Mouse (Mus musculus) limb, embryonic 15.5 days (tissue): ENCODE measurements around the gene Tmem108. TPM values are rescaled to one million over a fixed set of nuclear protein-coding genes. Genes with fewer than 3 reads are reported as not detected.

Source experiments
- ATAC-seq: fragments of 200-750 bp; cut with Nextera tagmentation; 2 replicates; pipeline ENCODE4 v1.8.0; 2017; ENCODE audit warnings: low read depth, moderate TSS enrichment; ENCODE audit not compliant: insufficient number of reproducible peaks, low FRiP score, low TSS enrichment
- H3K27ac ChIP-seq: fragments of 300-500 bp; sonication (generic); 2 replicates; pipeline ENCODE4 v1.5.1; 2015; ENCODE audit warnings: moderate library complexity, mild to moderate bottlenecking, inconsistent platforms
- H3K27me3 ChIP-seq: fragments of 300-500 bp; sonication (generic); 2 replicates; pipeline ENCODE4 v1.6.1; 2015; ENCODE audit warnings: inconsistent platforms
- H3K36me3 ChIP-seq: fragments of 300-500 bp; sonication (generic); 2 replicates; pipeline ENCODE4 v1.6.1; 2015; ENCODE audit warnings: inconsistent platforms
- H3K4me1 ChIP-seq: fragments of 300-500 bp; sonication (generic); 2 replicates; pipeline ENCODE4 v1.6.1; 2015; ENCODE audit warnings: inconsistent platforms
- H3K4me2 ChIP-seq: fragments of 300-500 bp; sonication (generic); 2 replicates; pipeline ENCODE4 v1.6.1; 2015; ENCODE audit warnings: mild to moderate bottlenecking, inconsistent platforms
- H3K4me3 ChIP-seq: fragments of 300-500 bp; sonication (generic); 2 replicates; pipeline ENCODE4 v1.5.1; 2015; ENCODE audit warnings: mild to moderate bottlenecking, inconsistent platforms
- H3K9ac ChIP-seq: fragments of 300-500 bp; sonication (generic); 2 replicates; pipeline ENCODE4 v1.6.1; 2015; ENCODE audit warnings: inconsistent platforms
- H3K9me3 ChIP-seq: fragments of 300-500 bp; sonication (generic); 2 replicates; pipeline ENCODE4 v1.6.1; 2016; ENCODE audit warnings: inconsistent platforms
- WGBS: fragments of 180-500 bp; shearing (Covaris S2); methylation state at CpG from one replicate; pipeline ENCODE4 v1.1.7; 2015; 5-methylcytosine and 5-hydroxymethylcytosine counted together
- polyA plus RNA-seq: library from polyadenylated mRNA; unstranded; fragments of >200 nt; fragmentation: Nextera tagmentation; extraction: Ambion mirVana; gene quantifications from 2 replicates; pipeline ENCODE4 v1.2.1, GENCODE M21; 2015

Gene Tmem108
- polyA plus RNA-seq, 1 experiment from 2014 or later: 6.4 TPM

GRCm38 (mm10) chr9:103523008-103523407, 238.6 kb downstream of the Tmem108 start:
- ATAC-seq: no peak

GRCm38 (mm10) chr9:103513884-103514283, 247.8 kb downstream of the Tmem108 start:
- H3K4me1 ChIP-seq: no peaks in the 10 kb centered on the region
- 69% methylated on average over 2 of the region's 2 CpGs for WGBS

More at GRCm38 (mm10) chr9:103523008-103523407, 238.6 kb downstream of the Tmem108 start:
- 11% methylated on average over 5 of the region's 6 CpGs for WGBS
- H3K36me3 ChIP-seq: no peaks in the 10 kb centered on the region
- H3K9me3 ChIP-seq: no peaks in the 10 kb centered on the region
- H3K4me1 ChIP-seq: peaks cover 17% of the 10 kb centered on the region
- H3K27ac ChIP-seq: no peak overlapping the region
- H3K4me3 ChIP-seq: no peak overlapping the region
- no peaks in the 10 kb centered on the region for H3K27me3 ChIP-seq
- no peak overlapping the region for H3K4me2 ChIP-seq
- no peak overlapping the region for H3K9ac ChIP-seq

GRCm38 (mm10) chr9:103512257-103512656, 249.4 kb downstream of the Tmem108 start:
- no peaks in the 10 kb centered on the region for H3K36me3 ChIP-seq
- no peaks in the 10 kb centered on the region for H3K4me1 ChIP-seq
- H3K27ac ChIP-seq: no peak overlapping the region
- no peak overlapping the region for H3K9ac ChIP-seq
- no peak for ATAC-seq
- no peak overlapping the region for H3K4me3 ChIP-seq
- H3K27me3 ChIP-seq: no peaks in the 10 kb centered on the region
- no peak overlapping the region for H3K4me2 ChIP-seq
- WGBS: 83% methylated on average over 6 of the region's 6 CpGs
- H3K9me3 ChIP-seq: no peaks in the 10 kb centered on the region

More at GRCm38 (mm10) chr9:103513884-103514283, 247.8 kb downstream of the Tmem108 start:
- Histone ChIP-seq H3K27ac (no peak overlapping the region), H3K9ac (no peak overlapping the region), H3K27me3 (no peaks in the 10 kb centered on the region), H3K36me3 (no peaks in the 10 kb centered on the region), H3K9me3 (no peaks in the 10 kb centered on the region), H3K4me2 (no peak overlapping the region), H3K4me3 (no peak overlapping the region)
- no peak for ATAC-seq

GRCm38 (mm10) chr9:103506968-103507584, 254.6 kb downstream of the Tmem108 start:
- no peaks in the 10 kb centered on the region for H3K9me3 ChIP-seq
- 49% methylated on average over 7 of the region's 7 CpGs for WGBS
- H3K4me1 ChIP-seq: peaks cover 12% of the 10 kb centered on the region
- H3K36me3 ChIP-seq: no peaks in the 10 kb centered on the region
- H3K4me2 ChIP-seq: no peak overlapping the region
- no peaks in the 10 kb centered on the region for H3K27me3 ChIP-seq
- H3K4me3 ChIP-seq: no peak overlapping the region
- no peak overlapping the region for H3K27ac ChIP-seq
- no peak overlapping the region for H3K9ac ChIP-seq
- no peak for ATAC-seq

GRCm38 (mm10) chr9:103505067-103505466, 256.6 kb downstream of the Tmem108 start:
- no peaks in the 10 kb centered on the region for H3K36me3 ChIP-seq
- H3K4me2 ChIP-seq: no peak overlapping the region
- no peak overlapping the region for H3K9ac ChIP-seq
- no peaks in the 10 kb centered on the region for H3K9me3 ChIP-seq
- H3K27ac ChIP-seq: no peak overlapping the region
- no peaks in the 10 kb centered on the region; the same call in 1 of the 2 replicates for H3K27me3 ChIP-seq
- peaks cover 18% of the 10 kb centered on the region for H3K4me1 ChIP-seq
- no peak for ATAC-seq
- WGBS: 82% methylated on average over 5 of the region's 5 CpGs
- no peak overlapping the region for H3K4me3 ChIP-seq

GRCm38 (mm10) chr9:103504646-103505045, 257.0 kb downstream of the Tmem108 start:
- Histone ChIP-seq H3K4me2 (no peak overlapping the region), H3K9me3 (no peaks in the 10 kb centered on the region), H3K4me3 (no peak overlapping the region), H3K9ac (no peak overlapping the region), H3K4me1 (peaks cover 18% of the 10 kb centered on the region), H3K36me3 (no peaks in the 10 kb centered on the region), H3K27ac (no peak overlapping the region), H3K27me3 (no peaks in the 10 kb centered on the region; the same call in 1 of the 2 replicates)
- WGBS: 83% methylated on average over 1 of the region's 1 CpGs
- ATAC-seq: no peak

- H3K4me2 ChIP-seq: no peak overlapping the region
- ATAC-seq: no peak
- WGBS: 88% methylated on average over 3 of the region's 3 CpGs
- H3K36me3 ChIP-seq: no peaks in the 10 kb centered on the region
- H3K9me3 ChIP-seq: no peaks in the 10 kb centered on the region
- H3K27ac ChIP-seq: no peak overlapping the region
- H3K27me3 ChIP-seq: no peaks in the 10 kb centered on the region; the same call in 1 of the 2 replicates
- no peak overlapping the region for H3K4me3 ChIP-seq
- H3K9ac ChIP-seq: no peak overlapping the region
- H3K4me1 ChIP-seq: peaks cover 18% of the 10 kb centered on the region
These were observed 257.9 kb downstream of the Tmem108 start for GRCm38 (mm10) chr9:103503586-103504298.

- peaks cover 20% of the 10 kb centered on the region for H3K4me1 ChIP-seq
- H3K9me3 ChIP-seq: no peaks in the 10 kb centered on the region
- H3K4me3 ChIP-seq: no peak overlapping the region
- H3K36me3 ChIP-seq: no peaks in the 10 kb centered on the region
- no peaks in the 10 kb centered on the region; the same call in 1 of the 2 replicates for H3K27me3 ChIP-seq
- H3K27ac ChIP-seq: no peak overlapping the region
- no peak overlapping the region for H3K9ac ChIP-seq
- 87% methylated on average over 2 of the region's 2 CpGs for WGBS
- ATAC-seq: no peak
- no peak overlapping the region for H3K4me2 ChIP-seq
These were observed 259.0 kb downstream of the Tmem108 start for GRCm38 (mm10) chr9:103502655-103503054.

- no peak overlapping the region for H3K4me3 ChIP-seq
- no peaks in the 10 kb centered on the region; the same call in 1 of the 2 replicates for H3K27me3 ChIP-seq
- no peak overlapping the region for H3K27ac ChIP-seq
- H3K9ac ChIP-seq: no peak overlapping the region
- H3K36me3 ChIP-seq: no peaks in the 10 kb centered on the region
- peaks cover 18% of the 10 kb centered on the region for H3K4me1 ChIP-seq
- H3K9me3 ChIP-seq: no peaks in the 10 kb centered on the region
- peak overlapping the region; percentile 24; the same call in 1 of the 2 replicates for H3K4me2 ChIP-seq
- ATAC-seq: no peak
- WGBS: 31% methylated on average over 14 of the region's 14 CpGs
These were observed 259.7 kb downstream of the Tmem108 start for GRCm38 (mm10) chr9:103501861-103502364.

GRCm38 (mm10) chr9:103499366-103499765, 262.3 kb downstream of the Tmem108 start:
- no peak overlapping the region for H3K27ac ChIP-seq
- H3K9me3 ChIP-seq: no peaks in the 10 kb centered on the region
- H3K36me3 ChIP-seq: no peaks in the 10 kb centered on the region
- no peak overlapping the region for H3K4me2 ChIP-seq
- no peaks in the 10 kb centered on the region; the same call in 1 of the 2 replicates for H3K27me3 ChIP-seq
- 82% methylated on average over 18 of the region's 18 CpGs for WGBS
- no peak for ATAC-seq
- peaks cover 23% of the 10 kb centered on the region for H3K4me1 ChIP-seq
- H3K9ac ChIP-seq: no peak overlapping the region
- H3K4me3 ChIP-seq: no peak overlapping the region

GRCm38 (mm10) chr9:103498699-103499098, 262.9 kb downstream of the Tmem108 start:
- Histone ChIP-seq H3K4me1 (peaks cover 26% of the 10 kb centered on the region), H3K27me3 (no peaks in the 10 kb centered on the region; the same call in 1 of the 2 replicates), H3K9me3 (no peaks in the 10 kb centered on the region), H3K4me3 (no peak overlapping the region), H3K36me3 (no peaks in the 10 kb centered on the region), H3K27ac (no peak overlapping the region), H3K4me2 (no peak overlapping the region), H3K9ac (no peak overlapping the region)
- no peak for ATAC-seq
- 63% methylated on average over 8 of the region's 8 CpGs for WGBS

GRCm38 (mm10) chr9:103495391-103495790, 266.2 kb downstream of the Tmem108 start:
- H3K9me3 ChIP-seq: no peaks in the 10 kb centered on the region
- H3K4me2 ChIP-seq: no peak overlapping the region
- H3K9ac ChIP-seq: no peak overlapping the region
- H3K27me3 ChIP-seq: no peaks in the 10 kb centered on the region; the same call in 1 of the 2 replicates
- ATAC-seq: no peak
- peaks cover 14% of the 10 kb centered on the region for H3K4me1 ChIP-seq
- H3K4me3 ChIP-seq: no peak overlapping the region
- no peaks in the 10 kb centered on the region for H3K36me3 ChIP-seq
- no peak overlapping the region for H3K27ac ChIP-seq
- WGBS: 74% methylated on average over 11 of the region's 11 CpGs
